Mouse (Mus musculus) MEL (cell line): Measurements from ENCODE around the gene Kdm1a. TPM values are rescaled to one million over a fixed set of nuclear protein-coding genes. Genes with fewer than 3 reads are reported as not detected.

Experiments used
- DNase-seq: peaks from one replicate; pipeline ENCODE4 v3.0.0; 2011; ENCODE audit warnings: low read depth, low spot score
- H3K27ac ChIP-seq: 2 replicates; pipeline ENCODE4 v1.5.1; 2012; ENCODE audit warnings: low read depth, mild to moderate bottlenecking, control low read depth, low read length, moderate library complexity; ENCODE audit not compliant: control insufficient read depth
- H3K27me3 ChIP-seq, 2 experiments: fragments of 150-350 bp in 1 of 2; sonication (generic) in 1 of 2; 2 replicates each; pipeline ENCODE4 v1.6.1; 2012; ENCODE audit warnings: low read length in 2 of 2, mild to moderate bottlenecking in 2 of 2, improper control_type of control experiment in 1 of 2, moderate library complexity in 1 of 2; ENCODE audit not compliant: insufficient read depth in 2 of 2, control insufficient read depth in 1 of 2
- H3K36me3 ChIP-seq, 2 experiments: 2 replicates each; pipeline ENCODE4 v1.6.1; 2012 to 2014; ENCODE audit warnings: low read length in 2 of 2, improper control_type of control experiment in 1 of 2, inconsistent platforms in 1 of 2, mild to moderate bottlenecking in 1 of 2; ENCODE audit not compliant: insufficient read depth in 2 of 2, control insufficient read depth in 1 of 2
- H3K4me1 ChIP-seq, 2 experiments: fragments of 150-350 bp in 1 of 2; sonication (generic) in 1 of 2; 2 replicates each; pipeline ENCODE4 v1.6.1; 2012; ENCODE audit warnings: low read length in 2 of 2, improper control_type of control experiment in 1 of 2, mild to moderate bottlenecking in 1 of 2; ENCODE audit not compliant: insufficient read depth in 2 of 2, control insufficient read depth in 1 of 2
- H3K4me3 ChIP-seq, 2 experiments: fragments of 150-350 bp in 1 of 2; sonication (generic) in 1 of 2; 2 replicates each; pipeline ENCODE4 v1.5.1; 2012; ENCODE audit warnings: low read depth in 2 of 2, low read length in 2 of 2, mild to moderate bottlenecking in 2 of 2, moderate library complexity in 2 of 2, control low read depth in 1 of 2, improper control_type of control experiment in 1 of 2; ENCODE audit not compliant: control insufficient read depth in 1 of 2, insufficient read depth in 1 of 2
- H3K79me2 ChIP-seq: 2 replicates; pipeline ENCODE4 v1.6.1; 2012; ENCODE audit warnings: mild to moderate bottlenecking, low read length, moderate library complexity; ENCODE audit not compliant: control insufficient read depth, poor library complexity, insufficient read depth
- H3K9ac ChIP-seq: 2 replicates; pipeline ENCODE4 v1.6.1; 2012; ENCODE audit warnings: low read depth, mild to moderate bottlenecking, control low read depth, low read length, moderate library complexity; ENCODE audit not compliant: control insufficient read depth, poor library complexity, severe bottlenecking
- H3K9me3 ChIP-seq: fragments of 150-350 bp; sonication (generic); replicated peaks from 2 replicates; pipeline ENCODE4 v1.6.1; 2012; ENCODE audit warnings: mild to moderate bottlenecking, low read length, improper control_type of control experiment, moderate library complexity; ENCODE audit not compliant: insufficient read depth
- BHLHE40 ChIP-seq: IDR thresholded peaks from 2 replicates; pipeline ENCODE4 v1.6.1; 2012; ENCODE audit warnings: low read depth, mild to moderate bottlenecking, inconsistent platforms, low read length, improper control_type of control experiment, borderline replicate concordance
- CHD2 ChIP-seq: IDR thresholded peaks from 2 replicates; pipeline ENCODE4 v1.6.1; 2011; ENCODE audit warnings: low read length, improper control_type of control experiment
- CTCF ChIP-seq, 3 experiments: IDR thresholded peaks in 2 of 3; conservative IDR thresholded peaks in 1 of 3; 2 replicates each; pipeline ENCODE4 v1.5.1; 2011 to 2012; ENCODE audit warnings: low read length in 3 of 3, low read depth in 2 of 3, mild to moderate bottlenecking in 2 of 3, improper control_type of control experiment in 1 of 3, inconsistent platforms in 1 of 3, mixed read lengths in 1 of 3, moderate library complexity in 1 of 3; ENCODE audit not compliant: control insufficient read depth in 1 of 3, insufficient read depth in 1 of 3, poor library complexity in 1 of 3, severe bottlenecking in 1 of 3
- E2F4 ChIP-seq: IDR thresholded peaks from 2 replicates; pipeline ENCODE4 v1.6.1; 2011; ENCODE audit warnings: low read depth, low read length, improper control_type of control experiment, borderline replicate concordance
- EP300 ChIP-seq, 2 experiments: IDR thresholded peaks; 2 replicates each; pipeline ENCODE4 v1.6.1; 2011; ENCODE audit warnings: improper control_type of control experiment in 2 of 2, low read length in 2 of 2, low read depth in 1 of 2, mild to moderate bottlenecking in 1 of 2
- ETS1 ChIP-seq: IDR thresholded peaks from 2 replicates; pipeline ENCODE4 v1.6.1; 2012; ENCODE audit warnings: low read depth, mild to moderate bottlenecking, inconsistent platforms, low read length, improper control_type of control experiment, moderate library complexity
- GABPA ChIP-seq: IDR thresholded peaks from 2 replicates; pipeline ENCODE4 v1.6.1; 2012; ENCODE audit warnings: low read depth, mild to moderate bottlenecking, inconsistent platforms, low read length, improper control_type of control experiment, moderate library complexity
- GATA1 ChIP-seq: IDR thresholded peaks from 2 replicates; pipeline ENCODE4 v1.6.1; 2011; ENCODE audit warnings: low read depth, low read length, improper control_type of control experiment
- HCFC1 ChIP-seq: IDR thresholded peaks from 2 replicates; pipeline ENCODE4 v1.6.1; 2012; ENCODE audit warnings: low read depth, mild to moderate bottlenecking, inconsistent platforms, low read length, improper control_type of control experiment, moderate library complexity
- JUND ChIP-seq: IDR thresholded peaks from 2 replicates; pipeline ENCODE4 v1.6.1; 2011; ENCODE audit warnings: low read depth, mild to moderate bottlenecking, improper control_type of control experiment, low read length
- MAFK ChIP-seq: IDR thresholded peaks from 2 replicates; pipeline ENCODE4 v1.6.1; 2011; ENCODE audit warnings: low read depth, mild to moderate bottlenecking, low read length, improper control_type of control experiment, borderline replicate concordance
- MAZ ChIP-seq: IDR thresholded peaks from 2 replicates; pipeline ENCODE4 v1.6.1; 2012; ENCODE audit warnings: low read depth, mild to moderate bottlenecking, inconsistent platforms, low read length, improper control_type of control experiment
- MEF2A ChIP-seq: IDR thresholded peaks from 2 replicates; pipeline ENCODE4 v1.6.1; 2014; ENCODE audit warnings: low read depth, mild to moderate bottlenecking, inconsistent platforms, low read length, improper control_type of control experiment; ENCODE audit not compliant: poor library complexity, insufficient replicate concordance, severe bottlenecking; ENCODE audit errors: extremely low read depth
- MXI1 ChIP-seq: IDR thresholded peaks from 2 replicates; pipeline ENCODE4 v1.6.1; 2011; ENCODE audit warnings: mild to moderate bottlenecking, low read depth, low read length, improper control_type of control experiment
- MYC ChIP-seq: IDR thresholded peaks from 2 replicates; pipeline ENCODE4 v1.6.1; 2011; ENCODE audit warnings: low read depth, mild to moderate bottlenecking, low read length, improper control_type of control experiment, moderate library complexity
- POLR2AphosphoS2 ChIP-seq: IDR thresholded peaks from 2 replicates; pipeline ENCODE4 v1.6.1; 2011; ENCODE audit warnings: low read length, improper control_type of control experiment
- POLR2AphosphoS5 ChIP-seq: IDR thresholded peaks from 2 replicates; pipeline ENCODE4 v1.6.1; 2012; ENCODE audit warnings: low read depth, borderline replicate concordance, mild to moderate bottlenecking, inconsistent platforms, low read length, moderate library complexity, mixed read lengths
- RAD21 ChIP-seq: IDR thresholded peaks from 2 replicates; pipeline ENCODE4 v1.6.1; 2011; ENCODE audit warnings: mild to moderate bottlenecking, low read depth, low read length, improper control_type of control experiment
- RCOR1 ChIP-seq: IDR thresholded peaks from 2 replicates; pipeline ENCODE4 v1.6.1; 2012; ENCODE audit warnings: low read depth, mild to moderate bottlenecking, inconsistent platforms, low read length, improper control_type of control experiment
- SIN3A ChIP-seq: IDR thresholded peaks from 2 replicates; pipeline ENCODE4 v1.6.1; 2012; ENCODE audit warnings: low read length, improper control_type of control experiment, inconsistent platforms
- SMC3 ChIP-seq: IDR thresholded peaks from 2 replicates; pipeline ENCODE4 v1.6.1; 2011; ENCODE audit warnings: low read depth, low read length, improper control_type of control experiment
- TAL1 ChIP-seq: IDR thresholded peaks from 2 replicates; pipeline ENCODE4 v1.6.1; 2012; ENCODE audit warnings: mild to moderate bottlenecking, inconsistent platforms, low read length, moderate library complexity, mixed read lengths
- TBP ChIP-seq: IDR thresholded peaks from 2 replicates; pipeline ENCODE4 v1.8.0; 2011; ENCODE audit warnings: low read depth, low read length, improper control_type of control experiment
- TCF12 ChIP-seq: IDR thresholded peaks from 2 replicates; pipeline ENCODE4 v1.6.1; 2014; ENCODE audit warnings: low read depth, mild to moderate bottlenecking, inconsistent platforms, low read length, improper control_type of control experiment, moderate library complexity
- USF1 ChIP-seq: IDR thresholded peaks from 2 replicates; pipeline ENCODE4 v1.6.1; 2014; ENCODE audit warnings: low read depth, mild to moderate bottlenecking, inconsistent platforms, low read length, improper control_type of control experiment, moderate library complexity
- USF2 ChIP-seq, 2 experiments: IDR thresholded peaks; 2 replicates each; pipeline ENCODE4 v1.6.1; 2011 to 2012; ENCODE audit warnings: improper control_type of control experiment in 2 of 2, low read length in 2 of 2, borderline replicate concordance in 1 of 2, inconsistent platforms in 1 of 2, low read depth in 1 of 2, mild to moderate bottlenecking in 1 of 2; ENCODE audit not compliant: insufficient read depth in 1 of 2
- ZMIZ1 ChIP-seq: IDR thresholded peaks from 2 replicates; pipeline ENCODE4 v1.6.1; 2012; ENCODE audit warnings: low read depth, mild to moderate bottlenecking, inconsistent platforms, low read length, improper control_type of control experiment, moderate library complexity
- ZNF384 ChIP-seq: IDR thresholded peaks from 2 replicates; pipeline ENCODE4 v1.6.1; 2012; ENCODE audit warnings: low read depth, mild to moderate bottlenecking, inconsistent platforms, low read length, improper control_type of control experiment
- polyA plus RNA-seq, 2 experiments: library from polyadenylated mRNA; stranded (reverse) in 1 of 2; unstranded in 1 of 2; fragments of >175 nt in 1 of 2; fragments of >200 nt in 1 of 2; gene quantifications; 2 replicates each; pipeline versions ENCODE4 v1.2.1 to v1.2.4; 2012; ENCODE audit warnings: low replicate concordance in 2 of 2, low read depth in 1 of 2; ENCODE audit not compliant: insufficient read length in 2 of 2, insufficient read depth in 1 of 2, missing spikeins in 1 of 2
- total RNA-seq: library from RNA; depleted of rRNA; stranded (reverse); fragments of 300-350 nt; gene quantifications from 2 replicates; pipeline ENCODE4 v1.2.3, GENCODE M21; 2012

Gene Kdm1a
- total and polyA plus RNA-seq, 3 experiments, result 60.7 to 90.1 TPM; not detected in 1

- Histone ChIP-seq H3K27me3 (no peaks in the 10 kb centered on the region), H3K4me3 (peak overlapping the region; percentile 73 to 100), H3K9me3 (no peaks in the 10 kb centered on the region), H3K36me3 (peaks cover 0 to 16% of the 10 kb centered on the region in 2 experiments; a peak in 2 of 4 replicates), H3K4me1 (peaks cover 4 to 11% of the 10 kb centered on the region in 2 experiments), H3K27ac (peak overlapping the region; percentile 5; the same call in 1 of the 2 replicates), H3K9ac (peak overlapping the region; percentile 89), H3K79me2 (peaks cover 44% of the 10 kb centered on the region)
- TF ChIP-seq BHLHE40 (no peak), TBP (peak; percentile 46; the same call in 1 of the 2 replicates), GATA1 (0 out of 2 replicates have a peak, but pooled peaks have one; percentile 40), GABPA (no peak), TCF12 (peak; percentile 69), USF2 (IDR thresholded peaks at IDR 0.05; ENCODE audit: borderline replicate concordance in 1 of 2, insufficient read depth in 1 of 2, low read depth in 1 of 2, low read length in 2 of 2) (no peak), TAL1 (no peak), POLR2AphosphoS2 (no peak), MAFK (no peak), SMC3 (no peak), JUND (no peak), RCOR1 (peak; percentile 58), SIN3A (peak; percentile 77), MXI1 (peak; percentile 43; the same call in 1 of the 2 replicates), ETS1 (peak; percentile 91), CTCF (IDR thresholded peaks at IDR 0.05 in 2 of 3, conservative IDR thresholded peaks at IDR 0.05 in 1 of 3; ENCODE audit: control insufficient read depth in 1 of 3, insufficient read depth in 1 of 3, low read depth in 2 of 3, low read length in 3 of 3, poor library complexity in 1 of 3, severe bottlenecking in 1 of 3) (no peak), HCFC1 (0 out of 2 replicates have a peak, but pooled peaks have one; percentile 38), MYC (no peak), MAZ (no peak), POLR2AphosphoS5 (no peak), MEF2A (no peak), USF1 (no peak), RAD21 (no peak), EP300 (IDR thresholded peaks at IDR 0.05; ENCODE audit: low read depth in 1 of 2, low read length in 2 of 2) (peak in 1 of 2 experiments; percentile 50; a peak in 2 of 4 replicates), CHD2 (no peak), ZNF384 (no peak), ZMIZ1 (no peak), E2F4 (no peak)
- peak; percentile 74 for DNase-seq
Measured at GRCm38 (mm10) chr4:136601476-136601875, 1.0 kb downstream of the Kdm1a start.
